Mouse (Mus musculus) embryonic fibroblast, embryonic 13.5 days (primary cell): ENCODE data around the gene Gm21170. TPM values are rescaled to one million over a fixed set of nuclear protein-coding genes. Genes with fewer than 3 reads are reported as not detected.
"Not testable (repeated sequence)": the region's sequence is repeated elsewhere in the genome, so short reads cannot be mapped to it uniquely, and the experiment has no call there.

Experiments
- H3K27ac ChIP-seq: 2 replicates; pipeline ENCODE4 v1.5.1; 2012; ENCODE audit warnings: low read length, control low read depth, inconsistent platforms; ENCODE audit not compliant: insufficient read depth
- H3K4me1 ChIP-seq: 2 replicates; pipeline ENCODE4 v1.6.1; 2011; ENCODE audit warnings: low read length; ENCODE audit not compliant: control insufficient read depth, insufficient read depth
- H3K4me3 ChIP-seq: 2 replicates; pipeline ENCODE4 v1.5.1; 2011; ENCODE audit warnings: mild to moderate bottlenecking, control low read depth, low read length; ENCODE audit not compliant: insufficient read depth
- polyA plus RNA-seq: library from polyadenylated mRNA; stranded (reverse); fragments of >200 nt; gene quantifications from 2 replicates; pipeline ENCODE4 v1.2.4, GENCODE M21; 2011; ENCODE audit warnings: low read depth; ENCODE audit not compliant: missing spikeins, insufficient read length

The Gm21170 gene
- not detected in 2 replicates for polyA plus RNA-seq

GRCm38 (mm10) chrY:47690998-47691397 is at the start of gene Gm21170:
Gm21170 (minus strand) TSS chrY:47691098.
- H3K4me3 ChIP-seq, H3K4me1 ChIP-seq, H3K27ac ChIP-seq: not testable (repeated sequence)

Other genes starting within 250 kb of the Gm21170 start
- gene Gm21256, start 240.1 kb downstream of the Gm21170 start, polyA plus RNA-seq, result not detected in 2 replicates